Mouse (Mus musculus): ENCODE measurements around the gene Dnah5.

Gene Dnah5

GRCm38 (mm10) chr15:28466591-28467247 is 263.2 kb downstream of the Dnah5 start:
- DNase-seq (ENCODE audit: low spot score): no peak

- DNase-seq (ENCODE audit: low spot score): no peak
Observed at GRCm38 (mm10) chr15:28473749-28474390, 270.3 kb downstream of the Dnah5 start.

- DNase-seq (ENCODE audit: low spot score): no peak
Observed at GRCm38 (mm10) chr15:28502820-28503219, 299.3 kb downstream of the Dnah5 start.

- no peak for DNase-seq (ENCODE audit: low spot score)
Observed at GRCm38 (mm10) chr15:28515176-28515575, 311.6 kb downstream of the Dnah5 start.

Measured in testis, postnatal 14 days (tissue).